Mouse (Mus musculus): ENCODE data around the gene Hk1.
A peak's percentile ranks its signal among the peaks of the same experiment; 100 is the strongest.

Gene Hk1

GRCm38 (mm10) chr10:62261115-62261886 is 118.4 kb downstream of the Hk1 start:
- DNase-seq: peak; percentile 85

- no peak for DNase-seq
These were observed 121.4 kb downstream of the Hk1 start for GRCm38 (mm10) chr10:62258298-62258697.

GRCm38 (mm10) chr10:62252496-62253235 is 127.0 kb downstream of the Hk1 start:
- DNase-seq: no peak

GRCm38 (mm10) chr10:62252000-62252488 is 127.7 kb downstream of the Hk1 start, which contains the start of gene Tacr2:
Gene Tacr2, plus strand, starts transcription at chr10:62252438.
- DNase-seq: no peak

- DNase-seq: peak; percentile 80
These were observed 131.9 kb downstream of the Hk1 start for GRCm38 (mm10) chr10:62247815-62248214.

- no peak for DNase-seq
These were observed 132.6 kb downstream of the Hk1 start for GRCm38 (mm10) chr10:62247156-62247555.

GRCm38 (mm10) chr10:62244067-62244466 is 135.6 kb downstream of the Hk1 start:
- DNase-seq: no peak

GRCm38 (mm10) chr10:62242896-62243295 is 136.8 kb downstream of the Hk1 start:
- peak; percentile 73 for DNase-seq

GRCm38 (mm10) chr10:62242358-62242757 is 137.3 kb downstream of the Hk1 start:
- DNase-seq: peak; percentile 41

- no peak for DNase-seq
These were observed 140.4 kb downstream of the Hk1 start for GRCm38 (mm10) chr10:62239270-62239669.

- DNase-seq: no peak
These were observed 141.0 kb downstream of the Hk1 start for GRCm38 (mm10) chr10:62238688-62239087.

GRCm38 (mm10) chr10:62237205-62237604 is 142.5 kb downstream of the Hk1 start:
- no peak for DNase-seq

GRCm38 (mm10) chr10:62236165-62236564 is 143.5 kb downstream of the Hk1 start:
- DNase-seq: no peak

- DNase-seq: no peak
These were observed 147.9 kb downstream of the Hk1 start for GRCm38 (mm10) chr10:62231811-62232210.

GRCm38 (mm10) chr10:62231395-62231732 is 148.3 kb downstream of the Hk1 start:
- DNase-seq: no peak

GRCm38 (mm10) chr10:62230708-62231394 is 148.9 kb downstream of the Hk1 start, which contains the start of gene Tspan15:
Gene Tspan15, minus strand, starts transcription at chr10:62231251.
- peak; percentile 84 for DNase-seq

- DNase-seq: no peak
These were observed 151.6 kb downstream of the Hk1 start for GRCm38 (mm10) chr10:62228126-62228525.

GRCm38 (mm10) chr10:62225839-62226238 is 153.9 kb downstream of the Hk1 start:
- DNase-seq: no peak

GRCm38 (mm10) chr10:62224231-62224630 is 155.5 kb downstream of the Hk1 start:
- no peak for DNase-seq

- DNase-seq: no peak
These were observed 156.9 kb downstream of the Hk1 start for GRCm38 (mm10) chr10:62222777-62223176.

- no peak for DNase-seq
These were observed 158.1 kb downstream of the Hk1 start for GRCm38 (mm10) chr10:62221647-62222046.

GRCm38 (mm10) chr10:62220732-62221514 is 158.8 kb downstream of the Hk1 start:
- no peak for DNase-seq
